Mouse (Mus musculus): ENCODE data around the gene Lrrc40.
"Not testable (repeated sequence)": the region's sequence is repeated elsewhere in the genome, so short reads cannot be mapped to it uniquely, and the experiment has no call there.

The Lrrc40 gene

DNA sequence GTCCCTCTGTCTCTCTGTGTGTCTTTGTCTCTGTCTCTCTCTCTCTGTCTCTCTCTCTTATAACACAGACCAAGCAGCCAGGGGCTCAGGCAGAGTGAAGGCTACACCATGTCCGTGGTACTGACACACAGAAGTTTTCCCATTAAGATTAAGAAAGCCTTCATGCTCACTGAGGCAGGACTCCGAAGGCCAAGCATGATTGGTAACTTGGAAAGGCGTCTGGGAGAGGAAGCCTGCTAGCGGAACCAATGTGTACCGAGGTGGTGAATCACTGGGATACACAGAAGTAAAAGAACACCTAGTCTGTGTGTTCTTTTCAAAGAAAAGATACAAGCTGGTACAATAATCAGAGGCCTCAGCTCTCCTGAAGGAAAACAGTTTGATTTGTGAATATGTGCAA is 41.4 kb downstream of the Lrrc40 start:
- DNase-seq (ENCODE audit: low read depth, low spot score) = no peak

DNA sequence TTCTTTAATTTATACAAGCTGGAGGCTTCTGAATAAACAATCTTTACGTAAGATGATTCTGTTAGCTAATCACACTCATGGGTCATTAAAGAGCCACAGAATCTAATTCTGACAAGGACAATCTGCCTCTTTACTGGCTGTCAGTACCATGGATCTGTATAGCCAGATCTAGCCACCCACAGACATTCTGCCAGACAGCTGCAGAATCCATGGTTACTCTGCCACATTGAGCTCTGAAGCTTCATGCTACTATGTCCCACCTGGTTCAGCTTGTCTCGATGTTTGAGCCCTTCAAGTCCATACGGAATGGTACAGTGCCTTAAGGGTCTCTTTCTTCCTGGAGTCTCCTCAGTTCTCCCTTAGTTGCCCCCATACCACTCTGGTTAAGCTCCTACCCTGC is 55.1 kb downstream of the Lrrc40 start:
- no peak for DNase-seq (ENCODE audit: low read depth, low spot score)

DNA sequence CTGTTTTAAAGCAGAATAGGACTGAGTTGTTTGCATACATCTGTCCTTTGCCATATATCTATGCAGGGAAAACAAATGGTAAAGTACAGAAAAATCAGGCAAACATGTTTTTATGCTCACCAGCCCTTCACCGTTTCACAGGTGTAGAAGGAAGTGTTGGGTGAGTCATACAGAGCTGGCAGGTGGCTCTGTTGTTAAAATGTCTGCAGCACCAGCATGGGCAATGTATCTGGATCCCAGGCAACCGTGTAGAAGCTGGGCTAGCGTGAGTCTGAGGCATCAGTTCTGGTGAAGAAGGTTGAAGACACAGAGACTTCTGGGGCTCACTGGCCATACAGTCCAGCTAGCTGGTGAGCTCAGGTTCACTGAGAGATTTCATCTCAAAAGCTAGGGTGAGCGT is 57.5 kb downstream of the Lrrc40 start:
- no peak for DNase-seq (ENCODE audit: low read depth, low spot score)

DNA sequence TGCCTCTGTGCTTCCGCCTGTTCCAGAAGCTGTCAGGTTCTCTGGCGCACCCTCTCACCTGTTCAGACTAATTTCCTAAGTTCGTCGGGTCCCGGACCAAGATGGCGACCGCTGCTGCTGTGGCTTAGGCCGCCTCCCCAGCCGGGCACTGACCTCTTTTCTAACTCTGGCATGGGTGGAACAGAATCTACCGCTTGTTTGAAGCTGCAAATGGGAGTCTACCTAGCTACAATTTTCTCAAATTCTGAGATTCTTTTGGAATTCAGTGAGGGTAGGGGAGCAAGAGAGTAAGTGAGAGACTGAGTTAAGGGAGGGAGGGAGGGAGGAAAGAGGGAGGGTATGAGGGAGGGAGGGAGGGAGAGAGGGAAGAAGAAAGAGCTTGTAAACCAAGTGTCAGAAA is 65.6 kb downstream of the Lrrc40 start:
- DNase-seq (ENCODE audit: low read depth, low spot score) = not testable (repeated sequence)

DNA sequence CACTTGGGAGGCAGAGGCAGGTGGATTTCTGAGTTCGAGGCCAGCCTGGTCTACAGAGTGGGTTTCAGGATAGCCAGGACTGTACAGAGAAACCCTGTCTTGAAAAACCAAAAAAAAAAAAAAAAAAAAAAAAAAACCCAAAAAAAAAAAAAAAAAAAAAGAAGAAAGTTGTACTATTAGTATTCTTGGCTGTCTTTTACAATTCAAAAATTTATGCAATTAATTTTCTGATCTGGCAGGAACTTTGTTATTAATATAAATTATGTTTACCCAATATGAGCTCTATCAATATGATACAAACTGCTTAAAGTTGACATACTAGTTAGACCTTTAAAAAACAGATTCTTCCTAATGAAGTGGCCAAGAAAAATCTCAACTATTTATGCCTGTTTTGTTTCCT is 66.1 kb downstream of the Lrrc40 start:
- DNase-seq (ENCODE audit: low read depth, low spot score) = not testable (repeated sequence)

DNA sequence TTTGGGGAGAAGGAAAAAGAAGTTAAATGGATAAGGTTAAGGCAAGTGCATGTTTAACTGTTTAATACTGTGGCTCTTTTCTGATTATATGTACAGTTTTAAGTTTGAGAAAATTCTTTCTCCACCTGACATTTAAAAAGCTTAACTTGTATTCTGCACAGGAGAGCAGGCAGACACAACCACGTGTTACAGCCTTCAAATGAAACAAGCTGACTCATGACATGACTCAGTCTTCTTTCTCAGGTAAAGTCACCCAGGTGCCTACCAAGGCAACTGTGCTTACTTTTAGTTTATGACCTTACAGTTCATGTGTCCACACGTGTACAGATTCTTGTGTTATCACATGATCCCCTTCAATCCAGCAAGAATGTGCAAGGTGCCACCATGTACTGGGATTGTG is 67.0 kb downstream of the Lrrc40 start:
- DNase-seq (ENCODE audit: low read depth, low spot score) = no peak

DNA sequence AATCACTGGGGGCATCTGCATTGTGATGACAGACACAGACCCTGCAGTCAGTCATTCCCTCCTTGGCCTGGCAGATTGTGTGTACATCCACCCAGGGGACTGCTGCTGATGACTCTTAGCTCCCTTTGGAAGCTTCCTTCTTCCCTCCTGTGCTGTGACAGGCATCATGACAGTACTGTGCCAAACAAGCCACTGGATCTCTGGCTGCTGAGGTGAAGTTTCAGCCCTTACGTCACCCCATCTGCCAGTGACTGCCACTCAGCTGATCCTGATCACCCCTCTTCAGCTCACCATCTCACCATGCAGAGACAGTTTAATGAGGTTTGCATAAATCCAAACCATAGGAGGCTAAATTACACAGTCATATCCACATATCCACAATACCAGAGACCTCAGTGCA is 68.8 kb downstream of the Lrrc40 start:
- no peak for DNase-seq (ENCODE audit: low read depth, low spot score)
